Mouse (Mus musculus) stomach, postnatal 0 days (tissue): ENCODE results near the gene Daam1. TPM values are rescaled to one million over a fixed set of nuclear protein-coding genes. Genes with fewer than 3 reads are reported as not detected.

Source experiments
- ATAC-seq: fragments of 200-750 bp; cut with Nextera tagmentation; 2 replicates; pipeline ENCODE4 v1.8.0; 2017; ENCODE audit not compliant: low FRiP score, low TSS enrichment
- DNase-seq: peaks from one replicate; pipeline ENCODE4 v3.0.0-alpha.2; 2016; ENCODE audit warnings: low spot score
- H3K27ac ChIP-seq: fragments of 300-500 bp; sonication (generic); replicated peaks from 2 replicates; pipeline ENCODE4 v1.5.1; 2014; ENCODE audit warnings: mild to moderate bottlenecking, control low read depth
- H3K27me3 ChIP-seq: fragments of 300-500 bp; sonication (generic); 2 replicates; pipeline ENCODE4 v1.6.1; 2014; ENCODE audit warnings: low read length; ENCODE audit not compliant: control insufficient read depth, insufficient read depth
- H3K36me3 ChIP-seq: fragments of 300-500 bp; sonication (generic); 2 replicates; pipeline ENCODE4 v1.6.1; 2014; ENCODE audit warnings: low read length, mixed read lengths; ENCODE audit not compliant: control insufficient read depth, insufficient read depth
- H3K4me1 ChIP-seq: fragments of 300-500 bp; sonication (generic); replicated peaks from 2 replicates; pipeline ENCODE4 v1.6.1; 2014; ENCODE audit warnings: antibody characterized with exemption; ENCODE audit not compliant: control insufficient read depth, insufficient read depth
- H3K4me2 ChIP-seq: fragments of 300-500 bp; sonication (generic); replicated peaks from 2 replicates; pipeline ENCODE4 v1.6.1; 2014; ENCODE audit warnings: low read depth, mild to moderate bottlenecking, control low read depth, moderate library complexity
- H3K4me3 ChIP-seq: fragments of 300-500 bp; sonication (generic); 2 replicates; pipeline ENCODE4 v1.5.1; 2014; ENCODE audit warnings: low read depth, low read length, control low read depth
- H3K9ac ChIP-seq: fragments of 300-500 bp; sonication (generic); 2 replicates; pipeline ENCODE4 v1.6.1; 2014; ENCODE audit warnings: mild to moderate bottlenecking, low read length, control low read depth, mixed read lengths
- H3K9me3 ChIP-seq: fragments of 300-500 bp; sonication (generic); 2 replicates; pipeline ENCODE4 v1.6.1; 2016; ENCODE audit warnings: low read length; ENCODE audit not compliant: control insufficient read depth
- CTCF ChIP-seq: IDR thresholded peaks from 2 replicates; pipeline ENCODE4 v1.5.1; 2016; ENCODE audit warnings: antibody characterized with exemption, low read depth, mild to moderate bottlenecking, moderate library complexity
- EP300 ChIP-seq: optimal IDR thresholded peaks from 2 replicates; pipeline ENCODE3; 2016; ENCODE audit warnings: antibody characterized with exemption
- WGBS: fragments of 180-500 bp; shearing (Covaris S2); extraction: QIAGEN DNeasy Blood & Tissue Kit; methylation state at CpG from one replicate; pipeline ENCODE4 v1.1.7; 2014; 5-methylcytosine and 5-hydroxymethylcytosine counted together
- polyA plus RNA-seq: library from polyadenylated mRNA; unstranded; fragments of >200 nt; fragmentation: Nextera tagmentation; extraction: Ambion mirVana; gene quantifications from 2 replicates; pipeline ENCODE4 v1.2.1, GENCODE M21; 2015

Daam1 gene
- polyA plus RNA-seq, 1 experiment from 2014 or later: 6.9 TPM

DNA sequence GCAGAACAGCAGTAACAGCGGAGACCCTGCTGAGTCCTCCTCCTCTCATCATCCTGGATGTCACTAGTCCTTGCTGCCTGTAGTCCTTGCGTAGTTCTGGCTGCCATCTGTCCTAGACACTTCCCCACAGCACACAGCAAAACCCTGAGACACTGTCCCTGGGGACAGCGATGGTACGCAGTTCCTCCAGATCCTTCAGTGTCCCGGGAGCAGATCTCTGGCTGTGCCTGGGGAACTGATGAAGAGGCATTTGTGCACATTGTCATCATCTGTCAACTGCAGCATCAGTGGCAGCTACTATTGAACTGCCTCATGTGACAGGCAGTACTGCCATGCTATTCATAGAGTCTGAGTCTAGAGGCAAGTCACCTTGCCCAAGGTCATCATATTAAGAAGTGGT is 107.6 kb downstream of the Daam1 start:
- Histone ChIP-seq H3K9ac (no peak overlapping the region), H3K27me3 (no peaks in the 10 kb centered on the region), H3K4me2 (no peak overlapping the region), H3K27ac (no peak overlapping the region), H3K4me3 (no peak overlapping the region), H3K9me3 (no peaks in the 10 kb centered on the region), H3K36me3 (peaks cover 6% of the 10 kb centered on the region; the same call in 1 of the 2 replicates), H3K4me1 (peaks cover 5% of the 10 kb centered on the region; the same call in 1 of the 2 replicates)
- no peak for DNase-seq
- TF ChIP-seq CTCF (no peak), EP300 (no peak)
- WGBS: 85% methylated on average over 5 of the region's 5 CpGs
- ATAC-seq: no peak

DNA sequence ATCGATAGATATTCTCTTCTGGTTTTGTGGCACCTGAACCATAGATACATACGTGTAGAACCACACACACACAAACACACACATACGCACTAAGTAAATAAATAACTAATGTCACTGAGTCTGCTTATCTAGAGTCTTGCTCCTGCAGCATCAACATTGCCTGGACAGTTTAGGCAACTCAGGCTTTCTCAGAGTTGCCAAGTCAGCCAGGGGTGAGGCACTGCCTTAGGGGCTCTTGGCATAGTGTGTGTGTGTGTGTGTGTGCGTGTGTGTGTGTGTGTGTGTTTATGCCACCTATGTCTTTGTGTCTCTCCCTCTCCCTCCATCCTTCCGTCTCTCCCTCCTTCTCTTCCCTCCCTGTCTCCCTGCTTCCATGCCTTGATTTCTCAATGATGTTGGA is 110.4 kb downstream of the Daam1 start:
- Histone ChIP-seq H3K9ac (no peak overlapping the region), H3K27me3 (no peaks in the 10 kb centered on the region), H3K36me3 (peaks cover 17% of the 10 kb centered on the region), H3K4me1 (no peaks in the 10 kb centered on the region), H3K27ac (no peak overlapping the region), H3K9me3 (no peaks in the 10 kb centered on the region), H3K4me3 (no peak overlapping the region), H3K4me2 (no peak overlapping the region)
- ATAC-seq (no peak), DNase-seq (no peak)
- TF ChIP-seq CTCF: no peak
- no peak for TF ChIP-seq EP300
- 97% methylated on average over 5 of the region's 5 CpGs for WGBS

DNA sequence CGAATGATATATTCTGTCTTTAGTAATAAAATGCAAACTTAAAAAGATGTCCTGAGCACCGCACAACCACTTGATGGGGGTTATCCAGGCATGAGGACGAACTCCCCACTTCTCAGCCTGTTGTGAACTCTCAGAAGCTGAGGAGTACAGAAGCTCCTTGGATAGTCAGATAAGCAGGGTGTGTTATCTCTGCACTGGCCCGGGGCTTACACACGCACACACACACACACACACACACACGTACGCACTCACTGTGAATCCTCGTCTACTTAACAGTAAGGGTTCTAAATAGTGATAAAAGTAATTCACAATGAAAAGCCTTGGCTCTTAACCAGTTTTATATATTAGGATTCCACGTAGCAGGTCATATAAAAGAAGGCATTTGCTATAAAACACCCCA is 112.2 kb downstream of the Daam1 start:
- no peaks in the 10 kb centered on the region for H3K27me3 ChIP-seq
- TF ChIP-seq EP300 (no peak), CTCF (no peak)
- H3K36me3 ChIP-seq: peaks cover 19% of the 10 kb centered on the region
- H3K4me1 ChIP-seq: no peaks in the 10 kb centered on the region
- no peak overlapping the region for H3K4me2 ChIP-seq
- WGBS: 93% methylated on average over 9 of the region's 9 CpGs
- H3K9ac ChIP-seq: no peak overlapping the region
- no peak overlapping the region for H3K27ac ChIP-seq
- H3K4me3 ChIP-seq: no peak overlapping the region
- no peaks in the 10 kb centered on the region for H3K9me3 ChIP-seq
- DNase-seq: no peak
- ATAC-seq: no peak

DNA sequence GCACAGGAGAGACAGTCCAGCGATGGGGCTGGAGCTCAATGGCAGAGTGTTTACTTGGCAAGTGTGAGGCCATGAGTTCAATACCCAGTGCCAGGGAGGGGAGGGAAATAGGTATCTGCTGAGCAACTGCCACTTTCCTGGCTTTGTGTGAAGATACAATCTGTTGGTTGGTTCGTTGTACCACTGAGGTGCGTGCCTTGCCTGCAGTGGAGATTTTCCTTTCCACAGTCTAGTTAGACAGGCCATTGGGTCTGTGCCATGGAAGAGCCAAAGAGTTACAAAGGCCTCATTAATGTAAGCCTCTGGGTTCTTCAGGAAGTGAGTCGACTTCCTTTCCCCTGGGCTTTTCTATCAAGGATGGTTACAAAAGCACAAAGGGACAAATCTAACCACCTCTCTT is 112.8 kb downstream of the Daam1 start:
- WGBS: 80% methylated on average over 4 of the region's 4 CpGs
- Histone ChIP-seq H3K4me2 (no peak overlapping the region), H3K9ac (no peak overlapping the region), H3K9me3 (no peaks in the 10 kb centered on the region), H3K4me1 (no peaks in the 10 kb centered on the region), H3K27me3 (no peaks in the 10 kb centered on the region), H3K36me3 (peaks cover 17% of the 10 kb centered on the region), H3K27ac (no peak overlapping the region), H3K4me3 (no peak overlapping the region)
- no peak for TF ChIP-seq EP300
- TF ChIP-seq CTCF: no peak
- ATAC-seq: no peak
- no peak for DNase-seq

DNA sequence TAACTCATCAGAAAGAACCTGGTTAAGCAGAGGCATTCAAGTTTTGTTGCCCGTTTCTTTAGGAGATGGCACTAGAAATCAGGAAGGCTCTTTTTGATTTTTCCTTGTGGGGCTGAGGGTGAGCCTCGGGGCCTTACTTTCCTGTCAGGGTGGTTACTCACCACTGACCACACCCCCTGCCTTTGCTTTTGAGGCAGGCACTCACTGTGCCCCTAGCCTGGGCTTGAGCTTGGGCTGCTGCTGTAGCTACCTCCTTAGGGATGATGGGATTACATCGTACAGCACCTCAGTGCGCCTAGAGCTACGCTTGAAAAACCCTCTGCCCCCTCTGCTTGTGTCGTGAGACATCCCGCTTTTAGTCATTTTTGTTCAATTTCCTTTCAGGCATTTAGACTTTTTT is 115.0 kb downstream of the Daam1 start:
- 84% methylated on average over 7 of the region's 7 CpGs for WGBS
- no peak overlapping the region for H3K9ac ChIP-seq
- H3K36me3 ChIP-seq: peaks cover 18% of the 10 kb centered on the region
- H3K27me3 ChIP-seq: no peaks in the 10 kb centered on the region
- no peak overlapping the region for H3K27ac ChIP-seq
- DNase-seq (no peak), ATAC-seq (no peak)
- H3K4me2 ChIP-seq: no peak overlapping the region
- H3K4me1 ChIP-seq: no peaks in the 10 kb centered on the region
- TF ChIP-seq CTCF (no peak), EP300 (no peak)
- no peak overlapping the region for H3K4me3 ChIP-seq
- H3K9me3 ChIP-seq: no peaks in the 10 kb centered on the region

DNA sequence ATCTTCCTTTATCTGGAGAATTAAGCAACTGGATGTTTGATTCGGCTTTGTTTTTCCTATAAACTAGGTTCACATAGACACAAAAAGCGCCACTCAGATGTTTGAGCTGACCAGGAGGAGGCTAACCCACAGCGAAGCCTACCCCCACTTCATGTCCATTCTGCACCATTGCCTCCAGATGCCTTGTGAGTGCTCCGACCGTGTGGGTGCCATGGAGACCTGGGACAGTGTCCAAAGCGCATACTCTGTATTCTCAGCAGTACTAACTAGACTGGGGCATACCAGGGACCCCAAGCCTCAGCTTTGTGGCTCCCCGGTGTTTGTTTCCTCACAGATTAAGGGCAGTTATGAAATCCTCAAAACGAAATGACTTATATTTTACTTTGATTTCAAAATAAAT is 115.6 kb downstream of the Daam1 start:
- no peaks in the 10 kb centered on the region for H3K9me3 ChIP-seq
- no peak for DNase-seq
- 85% methylated on average over 8 of the region's 8 CpGs for WGBS
- TF ChIP-seq CTCF (no peak), EP300 (no peak)
- no peaks in the 10 kb centered on the region for H3K27me3 ChIP-seq
- H3K36me3 ChIP-seq: peaks cover 24% of the 10 kb centered on the region
- H3K4me1 ChIP-seq: no peaks in the 10 kb centered on the region
- H3K9ac ChIP-seq: no peak overlapping the region
- H3K4me3 ChIP-seq: no peak overlapping the region
- ATAC-seq: no peak
- H3K4me2 ChIP-seq: no peak overlapping the region
- H3K27ac ChIP-seq: no peak overlapping the region

DNA sequence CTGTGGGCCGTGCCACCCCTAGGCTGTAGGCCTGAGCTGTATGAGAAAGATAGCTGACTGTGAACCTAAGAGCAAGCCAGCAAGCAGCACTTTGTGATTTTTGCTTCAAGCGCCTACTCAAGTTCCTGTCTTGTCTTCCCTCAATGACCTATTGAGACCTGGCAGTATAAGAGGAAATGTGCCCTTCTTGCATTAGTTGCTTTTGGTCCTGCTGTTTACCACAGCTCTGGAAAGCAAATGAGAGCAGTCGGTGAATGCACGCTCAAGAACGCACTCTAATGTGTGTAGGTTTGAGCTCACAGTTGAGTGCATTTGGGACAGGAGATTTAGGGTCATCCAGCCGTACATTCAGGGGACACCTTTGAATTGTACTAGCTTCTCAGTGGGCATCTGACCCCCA is 118.1 kb downstream of the Daam1 start:
- ATAC-seq (no peak), DNase-seq (no peak)
- no peak overlapping the region for H3K27ac ChIP-seq
- no peak overlapping the region for H3K9ac ChIP-seq
- no peaks in the 10 kb centered on the region for H3K4me1 ChIP-seq
- peaks cover 27% of the 10 kb centered on the region for H3K36me3 ChIP-seq
- TF ChIP-seq CTCF (no peak), EP300 (no peak)
- no peaks in the 10 kb centered on the region for H3K27me3 ChIP-seq
- no peak overlapping the region for H3K4me3 ChIP-seq
- no peak overlapping the region for H3K4me2 ChIP-seq
- 95% methylated on average over 6 of the region's 6 CpGs for WGBS
- no peaks in the 10 kb centered on the region for H3K9me3 ChIP-seq
